Comparison of ENCODE assay signal across 25 mouse cellular contexts in genomic region chr6:108812134-108812533, GRCm38 (mm10). TPM values are rescaled to one million over a fixed set of nuclear protein-coding genes. Genes with fewer than 3 reads are reported as not detected.
A peak's percentile ranks its signal among the peaks of the same experiment; 100 is the strongest.
DNase-seq lines count a peak whose midpoint lies in the region; ATAC-seq lines count a peak whose summit lies in the region.
"Had no signal": no experiment of that assay in that cellular context is flagged by ENCODE, and none has a peak within 500 bp of the region (broad histone marks: within the 10 kb centered on the region; RNA-seq: fewer than 3 reads in every experiment).

No protein-coding gene starts in this region.

- H3K4me3 ChIP-seq in intestine, embryonic 16.5 days (ENCODE audit: low read length): no peak overlapping the region
- no peak overlapping the region for H3K4me3 ChIP-seq in intestine, embryonic 15.5 days (replicated peaks)

- H3K27ac ChIP-seq in intestine, embryonic 16.5 days (ENCODE audit: low read length): no peak overlapping the region
- H3K27ac ChIP-seq in intestine, embryonic 15.5 days: no peak overlapping the region

- no peaks in the 10 kb centered on the region for H3K9me3 ChIP-seq in intestine, embryonic 16.5 days (ENCODE audit: control insufficient read depth, low read length)
- H3K9me3 ChIP-seq in intestine, embryonic 15.5 days: no peaks in the 10 kb centered on the region
- H3K9me3 ChIP-seq: G1E had no signal

- ATAC-seq in intestine, embryonic 16.5 days: peak; percentile 78
- ATAC-seq in intestine, embryonic 15.5 days: no peak; the same call in 1 of the 2 replicates
- ATAC-seq: activated CD4-positive, CD25-positive, alpha-beta regulatory T cell, adult 4 months; CD4-positive, CD25-positive, alpha-beta regulatory T cell, adult 4 months had no signal

- H3K9ac ChIP-seq in intestine, embryonic 16.5 days (ENCODE audit: low read depth, low read length): no peak overlapping the region
- H3K9ac ChIP-seq in intestine, embryonic 15.5 days: no peak overlapping the region

- H3K36me3 ChIP-seq in intestine, embryonic 16.5 days (ENCODE audit: control insufficient read depth, insufficient read depth, low read length): 0 out of 2 replicates have a peak, but pooled peaks cover 3% of the 10 kb centered on the region
- 0 out of 2 replicates have a peak, but pooled peaks cover 2% of the 10 kb centered on the region for H3K36me3 ChIP-seq in intestine, embryonic 15.5 days

- H3K4me2 ChIP-seq in intestine, embryonic 16.5 days (ENCODE audit: low read depth, low read length): no peak overlapping the region
- no peak overlapping the region for H3K4me2 ChIP-seq in intestine, embryonic 15.5 days (replicated peaks)

- peak; percentile 51 for DNase-seq in 3T3-L1 (ENCODE audit: low read depth, low spot score)
- DNase-seq in 416B (ENCODE audit: low read depth): peak; percentile 37
- DNase-seq in NIH3T3 (ENCODE audit: low read depth): peak; percentile 46
- DNase-seq in gastrocnemius, postnatal 10 days: no peak
- no peak for DNase-seq in layer of hippocampus, postnatal 10 days (ENCODE audit: low spot score in 2 of 2)
- DNase-seq in thymus, postnatal 0 days (ENCODE audit: low spot score): no peak
- DNase-seq: adrenal gland, adult 2 months; adrenal gland, adult 8-10 months; adrenal gland, postnatal 10 days; adrenal gland, postnatal 14 days; adrenal gland, postnatal 25 days; adrenal gland, postnatal 36 days; B cell, adult 2 months; cerebellum, adult 11 months; cerebellum, adult 11-12 months; cerebellum, adult 18-20 months; cerebellum, adult 2 months; cerebellum, adult 8-10 months had no signal

- no peaks in the 10 kb centered on the region for H3K27me3 ChIP-seq in intestine, embryonic 16.5 days (replicated peaks; ENCODE audit: control insufficient read depth, insufficient read depth, low read length)
- H3K27me3 ChIP-seq in intestine, embryonic 15.5 days (replicated peaks): no peaks in the 10 kb centered on the region
- H3K27me3 ChIP-seq: CH12.LX, Patski had no signal

- no peaks in the 10 kb centered on the region for H3K4me1 ChIP-seq in intestine, embryonic 16.5 days (ENCODE audit: control insufficient read depth, insufficient read depth, low read length)
- H3K4me1 ChIP-seq in intestine, embryonic 15.5 days (replicated peaks): 0 out of 2 replicates have a peak, but pooled peaks cover 2% of the 10 kb centered on the region

- WGBS in intestine, embryonic 16.5 days: 75% methylated on average over 2 of the region's 2 CpGs
- 78% methylated on average over 2 of the region's 2 CpGs for WGBS in intestine, embryonic 15.5 days

RNA-seq across cellular contexts. Expression of gene Edem1, which starts 16.3 kb away (rescaled TPM):
- polyA plus RNA-seq in intestine, embryonic 16.5 days (2015; fragmentation: Nextera tagmentation; extraction: Ambion mirVana): 28.9 and 42.9 TPM in 2 replicates
- polyA plus RNA-seq in intestine, embryonic 15.5 days (2015; fragmentation: Nextera tagmentation; extraction: Ambion mirVana): 44.7 and 53.2 TPM in 2 replicates
- total RNA-seq in gastrocnemius, postnatal 10 days (2021): 10 to 100 TPM; 12.6 to 20.3 TPM
- total RNA-seq in layer of hippocampus, postnatal 10 days (2021): 10 to 100 TPM; 24.1 to 32.9 TPM
- polyA plus RNA-seq in thymus, postnatal 0 days (2015; fragmentation: Nextera tagmentation; extraction: Ambion mirVana): 236 and 254 TPM in 2 replicates

RNA-seq across cellular contexts. Expression of gene Arl8b, which starts 29.2 kb away (rescaled TPM):
- 105 and 110 TPM in 2 replicates for polyA plus RNA-seq in intestine, embryonic 16.5 days (2015; fragmentation: Nextera tagmentation; extraction: Ambion mirVana)
- polyA plus RNA-seq in intestine, embryonic 15.5 days (2015; fragmentation: Nextera tagmentation; extraction: Ambion mirVana): 84.5 and 98.8 TPM in 2 replicates
- total RNA-seq in gastrocnemius, postnatal 10 days (2021): 10 to 100 TPM; 70.5 to 75.3 TPM
- 100 to 1,000 TPM; 142 to 165 TPM for total RNA-seq in layer of hippocampus, postnatal 10 days (2021)
- polyA plus RNA-seq in thymus, postnatal 0 days (2015; fragmentation: Nextera tagmentation; extraction: Ambion mirVana): 60.9 and 75.9 TPM in 2 replicates

Comparison
In these comparisons a context has a peak if more than half of its experiments do, and no peak if none do; other contexts are left out.
1. DNase-seq: peak in 3T3-L1 (single experiment), 416B (single experiment) and NIH3T3 (single experiment); none in gastrocnemius, postnatal 10 days (single experiment), layer of hippocampus, postnatal 10 days (0 of 2) and thymus, postnatal 0 days (single experiment).